Mouse (Mus musculus): ENCODE results near the gene Asl. TPM values are rescaled to one million over a fixed set of nuclear protein-coding genes. Genes with fewer than 3 reads are reported as not detected.

The Asl gene
- polyA plus RNA-seq, 1 experiment from 2014 or later, result 38.2 TPM

GRCm38 (mm10) chr5:130022366-130022765 lies 6.7 kb downstream of the Asl start:
- no peaks in the 10 kb centered on the region for H3K4me1 ChIP-seq (ENCODE audit: control insufficient read depth, insufficient read depth, low read length)
- no peak overlapping the region for H3K27ac ChIP-seq (ENCODE audit: low read depth, low read length)
- H3K9ac ChIP-seq (ENCODE audit: low read length), result no peak overlapping the region
- DNase-seq (ENCODE audit: low spot score) (no peak), ATAC-seq (no peak)
- no peaks in the 10 kb centered on the region for H3K36me3 ChIP-seq (ENCODE audit: control insufficient read depth, insufficient read depth, low read length)
- 78% methylated on average over 7 of the region's 7 CpGs for WGBS
- no peak overlapping the region for H3K4me2 ChIP-seq (ENCODE audit: low read length)
- H3K27me3 ChIP-seq (replicated peaks; ENCODE audit: control insufficient read depth, insufficient read depth, low read length), result no peaks in the 10 kb centered on the region
- H3K4me3 ChIP-seq (ENCODE audit: low read depth, low read length), result no peak overlapping the region
- no peaks in the 10 kb centered on the region for H3K9me3 ChIP-seq (replicated peaks; ENCODE audit: control insufficient read depth, low read length)

GRCm38 (mm10) chr5:130021361-130021966 lies 7.6 kb downstream of the Asl start:
- Histone ChIP-seq H3K4me1 (ENCODE audit: control insufficient read depth, insufficient read depth, low read length) (no peaks in the 10 kb centered on the region), H3K27ac (ENCODE audit: low read depth, low read length) (no peak overlapping the region), H3K4me2 (ENCODE audit: low read length) (no peak overlapping the region), H3K9me3 (replicated peaks; ENCODE audit: control insufficient read depth, low read length) (no peaks in the 10 kb centered on the region), H3K4me3 (ENCODE audit: low read depth, low read length) (no peak overlapping the region), H3K27me3 (replicated peaks; ENCODE audit: control insufficient read depth, insufficient read depth, low read length) (no peaks in the 10 kb centered on the region), H3K36me3 (ENCODE audit: control insufficient read depth, insufficient read depth, low read length) (no peaks in the 10 kb centered on the region), H3K9ac (ENCODE audit: low read length) (no peak overlapping the region)
- DNase-seq (ENCODE audit: low spot score) (no peak), ATAC-seq (no peak)
- 64% methylated on average over 5 of the region's 5 CpGs for WGBS

GRCm38 (mm10) chr5:130019461-130019860 lies 9.6 kb downstream of the Asl start:
- Histone ChIP-seq H3K4me1 (ENCODE audit: control insufficient read depth, insufficient read depth, low read length) (no peaks in the 10 kb centered on the region), H3K9ac (ENCODE audit: low read length) (no peak overlapping the region), H3K27me3 (replicated peaks; ENCODE audit: control insufficient read depth, insufficient read depth, low read length) (no peaks in the 10 kb centered on the region), H3K36me3 (ENCODE audit: control insufficient read depth, insufficient read depth, low read length) (no peaks in the 10 kb centered on the region), H3K4me2 (ENCODE audit: low read length) (no peak overlapping the region), H3K9me3 (replicated peaks; ENCODE audit: control insufficient read depth, low read length) (no peaks in the 10 kb centered on the region), H3K27ac (ENCODE audit: low read depth, low read length) (no peak overlapping the region), H3K4me3 (ENCODE audit: low read depth, low read length) (no peak overlapping the region)
- WGBS, result 83% methylated on average over 8 of the region's 8 CpGs
- ATAC-seq (no peak), DNase-seq (ENCODE audit: low spot score) (no peak)

- Histone ChIP-seq H3K27ac (ENCODE audit: low read depth, low read length) (no peak overlapping the region), H3K27me3 (replicated peaks; ENCODE audit: control insufficient read depth, insufficient read depth, low read length) (no peaks in the 10 kb centered on the region), H3K4me1 (ENCODE audit: control insufficient read depth, insufficient read depth, low read length) (no peaks in the 10 kb centered on the region), H3K9ac (ENCODE audit: low read length) (no peak overlapping the region), H3K9me3 (replicated peaks; ENCODE audit: control insufficient read depth, low read length) (no peaks in the 10 kb centered on the region; the same call in 1 of the 2 replicates), H3K36me3 (ENCODE audit: control insufficient read depth, insufficient read depth, low read length) (peaks cover 5% of the 10 kb centered on the region; the same call in 1 of the 2 replicates), H3K4me3 (ENCODE audit: low read depth, low read length) (no peak overlapping the region), H3K4me2 (ENCODE audit: low read length) (no peak overlapping the region)
- 97% methylated on average over 3 of the region's 3 CpGs for WGBS
- no peak for ATAC-seq
- no peak for DNase-seq (ENCODE audit: low spot score)
Observed at GRCm38 (mm10) chr5:130015104-130015503, 13.9 kb downstream of the Asl start.

GRCm38 (mm10) chr5:130010961-130011360 lies 18.1 kb downstream of the Asl start:
- no peaks in the 10 kb centered on the region for H3K27me3 ChIP-seq (replicated peaks; ENCODE audit: control insufficient read depth, insufficient read depth, low read length)
- peaks cover 5% of the 10 kb centered on the region; the same call in 1 of the 2 replicates for H3K36me3 ChIP-seq (ENCODE audit: control insufficient read depth, insufficient read depth, low read length)
- DNase-seq (ENCODE audit: low spot score) (no peak), ATAC-seq (no peak)
- no peak overlapping the region for H3K4me2 ChIP-seq (ENCODE audit: low read length)
- H3K27ac ChIP-seq (ENCODE audit: low read depth, low read length), result no peak overlapping the region
- H3K9ac ChIP-seq (ENCODE audit: low read length), result no peak overlapping the region
- no peak overlapping the region for H3K4me3 ChIP-seq (ENCODE audit: low read depth, low read length)
- 95% methylated on average over 5 of the region's 5 CpGs for WGBS
- no peaks in the 10 kb centered on the region for H3K4me1 ChIP-seq (ENCODE audit: control insufficient read depth, insufficient read depth, low read length)
- no peaks in the 10 kb centered on the region; the same call in 1 of the 2 replicates for H3K9me3 ChIP-seq (replicated peaks; ENCODE audit: control insufficient read depth, low read length)

- no peak overlapping the region for H3K4me2 ChIP-seq (ENCODE audit: low read length)
- no peak for ATAC-seq
- H3K4me3 ChIP-seq (ENCODE audit: low read depth, low read length), result no peak overlapping the region
- H3K27ac ChIP-seq (ENCODE audit: low read depth, low read length), result no peak overlapping the region
- no peak for DNase-seq (ENCODE audit: low spot score)
- H3K27me3 ChIP-seq (replicated peaks; ENCODE audit: control insufficient read depth, insufficient read depth, low read length), result no peaks in the 10 kb centered on the region
- 96% methylated on average over 4 of the region's 4 CpGs for WGBS
- H3K4me1 ChIP-seq (ENCODE audit: control insufficient read depth, insufficient read depth, low read length), result no peaks in the 10 kb centered on the region
- H3K36me3 ChIP-seq (ENCODE audit: control insufficient read depth, insufficient read depth, low read length), result peaks cover 5% of the 10 kb centered on the region; the same call in 1 of the 2 replicates
- no peaks in the 10 kb centered on the region; the same call in 1 of the 2 replicates for H3K9me3 ChIP-seq (replicated peaks; ENCODE audit: control insufficient read depth, low read length)
- H3K9ac ChIP-seq (ENCODE audit: low read length), result no peak overlapping the region
Observed at GRCm38 (mm10) chr5:130009784-130010183, 19.3 kb downstream of the Asl start.

- ATAC-seq (no peak), DNase-seq (ENCODE audit: low spot score) (no peak)
- Histone ChIP-seq H3K9me3 (replicated peaks; ENCODE audit: control insufficient read depth, low read length) (no peaks in the 10 kb centered on the region; the same call in 1 of the 2 replicates), H3K36me3 (ENCODE audit: control insufficient read depth, insufficient read depth, low read length) (peaks cover 5% of the 10 kb centered on the region; the same call in 1 of the 2 replicates), H3K4me3 (ENCODE audit: low read depth, low read length) (no peak overlapping the region), H3K27me3 (replicated peaks; ENCODE audit: control insufficient read depth, insufficient read depth, low read length) (no peaks in the 10 kb centered on the region), H3K9ac (ENCODE audit: low read length) (no peak overlapping the region), H3K27ac (ENCODE audit: low read depth, low read length) (no peak overlapping the region), H3K4me2 (ENCODE audit: low read length) (no peak overlapping the region), H3K4me1 (ENCODE audit: control insufficient read depth, insufficient read depth, low read length) (no peaks in the 10 kb centered on the region)
- 79% methylated on average over 6 of the region's 6 CpGs for WGBS
Observed at GRCm38 (mm10) chr5:130008034-130008590, 20.9 kb downstream of the Asl start.

- H3K9me3 ChIP-seq (replicated peaks; ENCODE audit: control insufficient read depth, low read length), result no peaks in the 10 kb centered on the region; the same call in 1 of the 2 replicates
- DNase-seq (ENCODE audit: low spot score), result no peak
- no peak overlapping the region for H3K4me3 ChIP-seq (ENCODE audit: low read depth, low read length)
- H3K27ac ChIP-seq (ENCODE audit: low read depth, low read length), result no peak overlapping the region
- no peaks in the 10 kb centered on the region for H3K4me1 ChIP-seq (ENCODE audit: control insufficient read depth, insufficient read depth, low read length)
- WGBS, result 100% methylated on average over 1 of the region's 1 CpGs
- no peak for ATAC-seq
- H3K9ac ChIP-seq (ENCODE audit: low read length), result no peak overlapping the region
- peaks cover 5% of the 10 kb centered on the region; the same call in 1 of the 2 replicates for H3K36me3 ChIP-seq (ENCODE audit: control insufficient read depth, insufficient read depth, low read length)
- H3K4me2 ChIP-seq (ENCODE audit: low read length), result no peak overlapping the region
- H3K27me3 ChIP-seq (replicated peaks; ENCODE audit: control insufficient read depth, insufficient read depth, low read length), result no peaks in the 10 kb centered on the region
Observed at GRCm38 (mm10) chr5:130007344-130007743, 21.7 kb downstream of the Asl start.

GRCm38 (mm10) chr5:130003229-130003628 lies 25.8 kb downstream of the Asl start:
- DNase-seq (ENCODE audit: low spot score) (no peak), ATAC-seq (no peak)
- WGBS, result 72% methylated on average over 7 of the region's 7 CpGs
- H3K36me3 ChIP-seq (ENCODE audit: control insufficient read depth, insufficient read depth, low read length), result no peaks in the 10 kb centered on the region
- no peaks in the 10 kb centered on the region for H3K9me3 ChIP-seq (replicated peaks; ENCODE audit: control insufficient read depth, low read length)
- peak overlapping the region; percentile 70; the same call in 1 of the 2 replicates for H3K4me2 ChIP-seq (ENCODE audit: low read length)
- H3K27me3 ChIP-seq (replicated peaks; ENCODE audit: control insufficient read depth, insufficient read depth, low read length), result no peaks in the 10 kb centered on the region
- no peaks in the 10 kb centered on the region for H3K4me1 ChIP-seq (ENCODE audit: control insufficient read depth, insufficient read depth, low read length)
- no peak overlapping the region for H3K27ac ChIP-seq (ENCODE audit: low read depth, low read length)
- no peak overlapping the region for H3K4me3 ChIP-seq (ENCODE audit: low read depth, low read length)
- no peak overlapping the region for H3K9ac ChIP-seq (ENCODE audit: low read length)
